9 mouse cellular contexts compared by ENCODE assay signal in genomic region chr7:30333436-30333835, GRCm38 (mm10). TPM values are rescaled to one million over a fixed set of nuclear protein-coding genes. Genes with fewer than 3 reads are reported as not detected.
A peak's percentile ranks its signal among the peaks of the same experiment; 100 is the strongest.
DNase-seq lines count a peak whose midpoint lies in the region; ATAC-seq lines count a peak whose summit lies in the region.
"Had no signal": no experiment of that assay in that cellular context is flagged by ENCODE, and none has a peak within 500 bp of the region (broad histone marks: within the 10 kb centered on the region; RNA-seq: fewer than 3 reads in every experiment).

No protein-coding gene starts in this region.

- intact Hi-C loops in left cerebral cortex, postnatal 4 days (cut with DNase I): loop anchor here (10.0 kb wide), 1 partner anchor 161 kb away; the partner anchor contains the start of gene Prodh2

- H3K4me1 ChIP-seq in forebrain, embryonic 16.5 days (replicated peaks; ENCODE audit: control insufficient read depth, insufficient read depth, low read length): peaks cover 25% of the 10 kb centered on the region
- H3K4me1 ChIP-seq in hindbrain, embryonic 16.5 days (ENCODE audit: control insufficient read depth, insufficient read depth, low read depth, low read length): peaks cover 28% of the 10 kb centered on the region
- H3K4me1 ChIP-seq: limb, embryonic 12.5 days had no signal

- H3K27me3 ChIP-seq in forebrain, embryonic 16.5 days (replicated peaks; ENCODE audit: control insufficient read depth, insufficient read depth, low read length): no peaks in the 10 kb centered on the region
- H3K27me3 ChIP-seq in hindbrain, embryonic 16.5 days (replicated peaks; ENCODE audit: control insufficient read depth, insufficient read depth, low read length): peaks cover 9% of the 10 kb centered on the region

- WGBS in forebrain, embryonic 16.5 days: 12% methylated on average over 4 of the region's 4 CpGs
- WGBS in hindbrain, embryonic 16.5 days: 22% methylated on average over 4 of the region's 4 CpGs

- peak overlapping the region; percentile 50 for H3K27ac ChIP-seq in forebrain, embryonic 16.5 days (ENCODE audit: low read length)
- no peak overlapping the region for H3K27ac ChIP-seq in hindbrain, embryonic 16.5 days (ENCODE audit: low read depth, low read length)
- H3K27ac ChIP-seq: limb, embryonic 12.5 days had no signal

- DNase-seq in layer of hippocampus, adult 11-12 months (ENCODE audit: low spot score): peak; percentile 73
- no peak for DNase-seq in layer of hippocampus, adult 9-10 months (ENCODE audit: low spot score)
- peak; percentile 15 for DNase-seq in T-cell, adult 2 months (ENCODE audit: low spot score)
- peak; percentile 95 for DNase-seq in left cerebral cortex, postnatal 4 days
- peak; percentile 73 for DNase-seq in right cerebral cortex, postnatal 25 days

- H3K4me3 ChIP-seq in forebrain, embryonic 16.5 days (replicated peaks; ENCODE audit: low read length): no peak overlapping the region
- no peak overlapping the region for H3K4me3 ChIP-seq in hindbrain, embryonic 16.5 days (ENCODE audit: low read length)
- H3K4me3 ChIP-seq: limb, embryonic 12.5 days had no signal

- H3K36me3 ChIP-seq in forebrain, embryonic 16.5 days (ENCODE audit: control insufficient read depth, insufficient read depth): no peaks in the 10 kb centered on the region
- no peaks in the 10 kb centered on the region for H3K36me3 ChIP-seq in hindbrain, embryonic 16.5 days (ENCODE audit: control insufficient read depth, insufficient read depth, low read length)
- H3K36me3 ChIP-seq: limb, embryonic 12.5 days had no signal

- no peaks in the 10 kb centered on the region for H3K9me3 ChIP-seq in forebrain, embryonic 16.5 days (ENCODE audit: control insufficient read depth, low read length)
- H3K9me3 ChIP-seq in hindbrain, embryonic 16.5 days (ENCODE audit: control insufficient read depth, low read length): no peaks in the 10 kb centered on the region
- H3K9me3 ChIP-seq: limb, embryonic 12.5 days had no signal

- peak; percentile 31; the same call in 1 of the 2 replicates for ATAC-seq in forebrain, embryonic 16.5 days
- ATAC-seq in hindbrain, embryonic 16.5 days: peak; percentile 66
- no peak for ATAC-seq in inflammation-experienced regulatory T-cells, adult 6 months

- 0 out of 2 replicates have a peak overlapping the region, but pooled peaks have one; percentile 9 for H3K9ac ChIP-seq in forebrain, embryonic 16.5 days (replicated peaks; ENCODE audit: low read depth, low read length)
- no peak overlapping the region for H3K9ac ChIP-seq in hindbrain, embryonic 16.5 days (ENCODE audit: low read depth, low read length)
- H3K9ac ChIP-seq: limb, embryonic 12.5 days had no signal

- H3K4me2 ChIP-seq in forebrain, embryonic 16.5 days (ENCODE audit: low read length): no peak overlapping the region
- no peak overlapping the region for H3K4me2 ChIP-seq in hindbrain, embryonic 16.5 days (ENCODE audit: low read length)
- H3K4me2 ChIP-seq: limb, embryonic 12.5 days had no signal

RNA-seq across cellular contexts. Expression of gene Sdhaf1, which starts 9.7 kb away (rescaled TPM):
- polyA plus RNA-seq in forebrain, embryonic 16.5 days (2015; fragmentation: Nextera tagmentation; extraction: Ambion mirVana): 18.0 and 19.3 TPM in 2 replicates
- 16.8 and 17.0 TPM in 2 replicates for polyA plus RNA-seq in hindbrain, embryonic 16.5 days (2015; fragmentation: Nextera tagmentation; extraction: Ambion mirVana)
- total RNA-seq in left cerebral cortex, postnatal 4 days (2021): 1 to 10 TPM; 7.1 to 7.4 TPM
- polyA plus RNA-seq in inflammation-experienced regulatory T-cells, adult 6 months (2017; shearing (Covaris generic)): 1 to 10 TPM; 2.0 to 6.1 (median 3.9) TPM

RNA-seq across cellular contexts. Expression of gene E130208F15Rik, which starts 11.9 kb away (rescaled TPM):
- not detected in 2 replicates for polyA plus RNA-seq in forebrain, embryonic 16.5 days (2015; fragmentation: Nextera tagmentation; extraction: Ambion mirVana)
- 0.21 and 0.54 TPM in 2 replicates for polyA plus RNA-seq in hindbrain, embryonic 16.5 days (2015; fragmentation: Nextera tagmentation; extraction: Ambion mirVana)
- under 1 TPM; 0.58 to 0.66 TPM for total RNA-seq in left cerebral cortex, postnatal 4 days (2021)
- not detected for polyA plus RNA-seq in inflammation-experienced regulatory T-cells, adult 6 months (2017; shearing (Covaris generic))

RNA-seq across cellular contexts. Expression of gene Syne4, which starts 18.8 kb away (rescaled TPM):
- polyA plus RNA-seq in forebrain, embryonic 16.5 days (2015; fragmentation: Nextera tagmentation; extraction: Ambion mirVana): 8.5 and 11.7 TPM in 2 replicates
- polyA plus RNA-seq in hindbrain, embryonic 16.5 days (2015; fragmentation: Nextera tagmentation; extraction: Ambion mirVana): 14.6 and 14.8 TPM in 2 replicates
- total RNA-seq in left cerebral cortex, postnatal 4 days (2021): 1 to 10 TPM; 6.9 to 8.3 TPM
- 10 to 100 TPM in 1 of 3 experiments, 1 to 10 TPM in 2; 4.3 to 14.7 (median 6.4) TPM for polyA plus RNA-seq in inflammation-experienced regulatory T-cells, adult 6 months (2017; shearing (Covaris generic))

RNA-seq across cellular contexts. Expression of gene Alkbh6, which starts 24.9 kb away (rescaled TPM):
- 93.6 and 104 TPM in 2 replicates for polyA plus RNA-seq in forebrain, embryonic 16.5 days (2015; fragmentation: Nextera tagmentation; extraction: Ambion mirVana)
- 124 and 131 TPM in 2 replicates for polyA plus RNA-seq in hindbrain, embryonic 16.5 days (2015; fragmentation: Nextera tagmentation; extraction: Ambion mirVana)
- total RNA-seq in left cerebral cortex, postnatal 4 days (2021): 10 to 100 TPM; 42.0 to 44.2 TPM
- 100 to 1,000 TPM in 2 of 3 experiments, 10 to 100 TPM in 1; 69.8 to 178 (median 155) TPM for polyA plus RNA-seq in inflammation-experienced regulatory T-cells, adult 6 months (2017; shearing (Covaris generic))

RNA-seq across cellular contexts. Expression of gene Lrfn3, which starts 29.1 kb away (rescaled TPM):
- polyA plus RNA-seq in forebrain, embryonic 16.5 days (2015; fragmentation: Nextera tagmentation; extraction: Ambion mirVana): 10.4 and 13.4 TPM in 2 replicates
- polyA plus RNA-seq in hindbrain, embryonic 16.5 days (2015; fragmentation: Nextera tagmentation; extraction: Ambion mirVana): 15.8 and 16.8 TPM in 2 replicates
- 10 to 100 TPM; 46.3 to 50.7 TPM for total RNA-seq in left cerebral cortex, postnatal 4 days (2021)
- not detected for polyA plus RNA-seq in inflammation-experienced regulatory T-cells, adult 6 months (2017; shearing (Covaris generic))
